Comparison of ENCODE assay signal across 8 mouse cellular contexts in genomic region chr7:118243453-118244385, GRCm38 (mm10). TPM values are rescaled to one million over a fixed set of nuclear protein-coding genes. Genes with fewer than 3 reads are reported as not detected.
DNase-seq lines count a peak whose midpoint lies in the region; ATAC-seq lines count a peak whose summit lies in the region.

TSS of gene Smg1 (minus strand) at chr7:118243670.

- peak; percentile 100 for DNase-seq in adrenal gland, adult (ENCODE audit: inconsistent age in 2 of 2, low spot score in 1 of 2)
- DNase-seq in embryo, embryonic 10.5 days (ENCODE audit: low spot score): peak; percentile 100
- DNase-seq in gastrocnemius, postnatal 14 days: peak; percentile 97
- peak; percentile 94 to 96 for DNase-seq in left cerebral cortex, postnatal 10 days (ENCODE audit: extremely low spot score in 1 of 2, low spot score in 2 of 2)
- peak; percentile 98 for DNase-seq in right cerebral cortex, postnatal 25 days
- peak; percentile 98 for DNase-seq in urinary bladder, postnatal 4 days (ENCODE audit: low spot score in 2 of 2)

- ATAC-seq in inflammation-experienced regulatory T-cells, adult 6 months: peak; percentile 86
- ATAC-seq in megakaryocyte-erythroid progenitor cell, adult 5-6 weeks (replicated peaks; ENCODE audit: low FRiP score, low TSS enrichment, poor library complexity, severe bottlenecking): peak; percentile 93

- intact Hi-C loops in gastrocnemius, postnatal 14 days (cut with DNase I; ENCODE audit: low total_unique reads): no loop called here
- intact Hi-C loops in left cerebral cortex, postnatal 10 days (cut with DNase I): no loop called here

RNA-seq across cellular contexts. Expression of gene Smg1, which starts in this region (rescaled TPM):
- total RNA-seq in gastrocnemius, postnatal 14 days (2021): 10 to 100 TPM; 22.0 to 26.6 TPM
- polyA plus RNA-seq in inflammation-experienced regulatory T-cells, adult 6 months (2017; shearing (Covaris generic)): 10 to 100 TPM; 19.5 to 33.9 (median 33.0) TPM
- total RNA-seq in left cerebral cortex, postnatal 10 days (2021): 10 to 100 TPM; 61.8 to 74.7 TPM
- 61.5 and 75.3 TPM in 2 replicates for total RNA-seq in megakaryocyte-erythroid progenitor cell, adult 5-6 weeks (2014; fragmentation: Nextera tagmentation)
- 34.4 and 52.1 TPM in 2 replicates for total RNA-seq in megakaryocyte-erythroid progenitor cell, adult 5-6 weeks (2017)

Comparison
In these comparisons a context has a peak if more than half of its experiments do, and no peak if none do; other contexts are left out.
1. Peak in every context shown above with its lines: DNase-seq and ATAC-seq.